Mouse (Mus musculus) megakaryocyte, embryonic 14.5 days (primary cell): ENCODE data around the gene Slc25a39.

Source experiments
- FLI1 ChIP-seq: IDR thresholded peaks from 2 replicates; pipeline ENCODE4 v1.6.1; 2012; ENCODE audit warnings: low read length, inconsistent platforms, mixed read lengths
- GATA1 ChIP-seq: IDR thresholded peaks from 3 replicates; pipeline ENCODE4 v1.6.1; 2012; ENCODE audit warnings: mixed read lengths, low read length, inconsistent platforms, borderline replicate concordance

DNA sequence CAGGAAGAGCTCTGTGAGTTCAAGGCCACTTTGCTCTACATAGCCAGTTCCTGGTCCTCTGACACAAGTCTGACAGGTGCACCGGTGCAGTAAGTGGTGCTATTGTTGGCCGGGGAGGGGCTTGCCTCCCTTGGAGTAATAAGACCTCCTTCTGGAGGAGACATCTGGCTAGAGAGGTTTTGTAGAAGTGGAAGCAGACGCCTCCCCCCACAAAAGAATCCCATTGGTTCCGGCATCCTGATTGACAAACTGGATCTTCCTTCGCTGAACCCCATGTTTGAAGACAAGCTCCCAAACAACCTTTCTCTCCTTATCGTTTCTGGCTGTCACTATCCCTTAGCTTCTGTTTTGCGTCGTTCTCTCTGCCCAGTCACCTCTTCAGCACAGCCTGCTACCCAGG lies 40.6 kb upstream of the Slc25a39 start:
- TF ChIP-seq FLI1 (no peak), GATA1 (no peak)
